Mouse (Mus musculus): ENCODE data around the gene Crim1. TPM values are rescaled to one million over a fixed set of nuclear protein-coding genes. Genes with fewer than 3 reads are reported as not detected.

Gene Crim1
- polyA plus RNA-seq, 1 experiment from 2014 or later: 18.7 TPM

DNA sequence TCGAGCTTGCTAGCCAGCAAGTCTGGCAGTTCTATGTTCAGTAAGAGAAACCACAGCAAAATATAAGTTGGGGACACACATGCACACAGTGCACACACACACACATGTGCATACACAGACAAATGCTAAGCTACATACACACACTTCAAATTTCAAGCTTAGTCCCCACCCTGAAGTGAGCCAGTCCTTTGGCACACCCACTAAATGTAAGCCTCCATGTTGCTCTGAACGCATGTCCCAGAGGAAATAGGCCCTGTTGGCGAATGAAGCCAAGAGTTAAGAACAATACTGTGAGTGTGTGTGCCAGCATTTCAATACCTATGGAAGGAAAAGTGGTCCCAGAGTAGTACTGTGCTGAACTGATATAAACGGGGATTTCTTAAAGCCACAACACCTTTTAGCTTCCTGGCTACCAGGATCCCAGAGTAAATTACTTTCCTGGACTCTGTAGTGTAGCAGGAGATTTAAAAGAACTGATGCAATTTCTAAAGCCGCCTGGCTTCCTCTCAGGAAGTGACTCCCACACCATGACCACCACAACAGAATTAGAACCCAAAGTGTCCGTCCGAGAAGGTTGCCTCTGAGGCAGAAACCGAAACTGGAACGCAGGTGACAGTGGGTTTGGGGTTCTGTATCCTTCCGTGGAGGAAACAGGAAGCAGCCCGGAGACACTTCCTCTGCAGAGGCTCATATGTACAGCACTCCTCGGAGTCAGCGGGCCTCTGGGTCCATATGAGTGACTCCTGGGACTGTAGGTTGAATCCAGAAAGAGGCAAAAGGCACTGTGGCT lies 162.1 kb downstream of the Crim1 start:
- Histone ChIP-seq H3K36me3 (replicated peaks; ENCODE audit: control insufficient read depth, insufficient read depth) (no peaks in the 10 kb centered on the region; the same call in 1 of the 2 replicates), H3K9me3 (ENCODE audit: control insufficient read depth, low read length) (no peaks in the 10 kb centered on the region), H3K4me3 (replicated peaks; ENCODE audit: low read length) (no peak overlapping the region), H3K27ac (no peak overlapping the region), H3K4me2 (replicated peaks) (no peak overlapping the region), H3K27me3 (ENCODE audit: control insufficient read depth, insufficient read depth, low read length) (no peaks in the 10 kb centered on the region), H3K4me1 (replicated peaks; ENCODE audit: control insufficient read depth, insufficient read depth, low read length) (peaks cover 7% of the 10 kb centered on the region; the same call in 1 of the 2 replicates), H3K9ac (no peak overlapping the region)
- DNase-seq (ENCODE audit: low spot score) (no peak), ATAC-seq (ENCODE audit: low FRiP score) (no peak)
- WGBS: 89% methylated on average over 13 of the region's 13 CpGs

GRCm38 (mm10) chr17:78364555-78365302 lies 164.7 kb downstream of the Crim1 start:
- DNase-seq (ENCODE audit: low spot score): no peak
- H3K36me3 ChIP-seq (replicated peaks; ENCODE audit: control insufficient read depth, insufficient read depth): peaks cover 18% of the 10 kb centered on the region
- no peaks in the 10 kb centered on the region for H3K4me1 ChIP-seq (replicated peaks; ENCODE audit: control insufficient read depth, insufficient read depth, low read length)
- no peaks in the 10 kb centered on the region for H3K9me3 ChIP-seq (ENCODE audit: control insufficient read depth, low read length)
- no peak for ATAC-seq (ENCODE audit: low FRiP score)
- no peak overlapping the region for H3K9ac ChIP-seq
- no peak overlapping the region for H3K27ac ChIP-seq
- H3K4me3 ChIP-seq (replicated peaks; ENCODE audit: low read length): no peak overlapping the region
- no peak overlapping the region for H3K4me2 ChIP-seq (replicated peaks)
- no peaks in the 10 kb centered on the region for H3K27me3 ChIP-seq (ENCODE audit: control insufficient read depth, insufficient read depth, low read length)
- WGBS: 88% methylated on average over 23 of the region's 23 CpGs

DNA sequence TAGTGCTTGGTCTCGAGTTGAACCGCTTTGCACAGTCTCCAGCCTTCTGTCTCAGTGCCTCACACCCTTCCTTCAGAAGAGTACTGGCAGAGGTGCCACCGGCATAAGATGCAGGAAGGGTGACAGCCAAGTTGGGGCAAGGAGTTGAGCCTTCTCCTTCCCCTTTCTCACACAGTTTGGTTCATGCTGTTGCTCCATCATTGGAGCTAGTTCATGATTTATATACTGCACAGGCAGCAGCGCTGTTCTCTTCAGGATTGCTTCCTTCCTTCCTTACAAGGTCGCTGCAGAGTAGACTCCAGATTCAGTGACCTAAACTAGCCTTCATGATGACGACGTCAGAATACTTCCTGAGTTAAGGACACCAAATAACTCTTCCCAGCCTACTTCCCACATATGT lies 166.0 kb downstream of the Crim1 start:
- DNase-seq (ENCODE audit: low spot score): no peak
- Histone ChIP-seq H3K4me2 (replicated peaks) (no peak overlapping the region), H3K36me3 (replicated peaks; ENCODE audit: control insufficient read depth, insufficient read depth) (peaks cover 27% of the 10 kb centered on the region), H3K9ac (no peak overlapping the region), H3K4me1 (replicated peaks; ENCODE audit: control insufficient read depth, insufficient read depth, low read length) (no peaks in the 10 kb centered on the region), H3K27ac (no peak overlapping the region), H3K27me3 (ENCODE audit: control insufficient read depth, insufficient read depth, low read length) (no peaks in the 10 kb centered on the region), H3K4me3 (replicated peaks; ENCODE audit: low read length) (no peak overlapping the region), H3K9me3 (ENCODE audit: control insufficient read depth, low read length) (no peaks in the 10 kb centered on the region)
- WGBS: 91% methylated on average over 7 of the region's 7 CpGs
- ATAC-seq (ENCODE audit: low FRiP score): no peak

- 84% methylated on average over 8 of the region's 8 CpGs for WGBS
- H3K27ac ChIP-seq: no peak overlapping the region
- ATAC-seq (ENCODE audit: low FRiP score): 0 out of 2 replicates have a peak, but pooled peaks have one; percentile 11
- no peaks in the 10 kb centered on the region for H3K4me1 ChIP-seq (replicated peaks; ENCODE audit: control insufficient read depth, insufficient read depth, low read length)
- H3K4me2 ChIP-seq (replicated peaks): no peak overlapping the region
- no peaks in the 10 kb centered on the region for H3K27me3 ChIP-seq (ENCODE audit: control insufficient read depth, insufficient read depth, low read length)
- peaks cover 46% of the 10 kb centered on the region for H3K36me3 ChIP-seq (replicated peaks; ENCODE audit: control insufficient read depth, insufficient read depth)
- no peak overlapping the region for H3K4me3 ChIP-seq (replicated peaks; ENCODE audit: low read length)
- no peak for DNase-seq (ENCODE audit: low spot score)
- no peaks in the 10 kb centered on the region for H3K9me3 ChIP-seq (ENCODE audit: control insufficient read depth, low read length)
- no peak overlapping the region for H3K9ac ChIP-seq
Observed at GRCm38 (mm10) chr17:78368481-78368880, 168.4 kb downstream of the Crim1 start.

- Histone ChIP-seq H3K4me2 (replicated peaks) (no peak overlapping the region), H3K9me3 (ENCODE audit: control insufficient read depth, low read length) (no peaks in the 10 kb centered on the region), H3K4me1 (replicated peaks; ENCODE audit: control insufficient read depth, insufficient read depth, low read length) (no peaks in the 10 kb centered on the region), H3K36me3 (replicated peaks; ENCODE audit: control insufficient read depth, insufficient read depth) (peaks cover 57% of the 10 kb centered on the region), H3K27ac (no peak overlapping the region), H3K27me3 (ENCODE audit: control insufficient read depth, insufficient read depth, low read length) (no peaks in the 10 kb centered on the region), H3K9ac (no peak overlapping the region), H3K4me3 (replicated peaks; ENCODE audit: low read length) (no peak overlapping the region)
- no peak for DNase-seq (ENCODE audit: low spot score)
- no peak for ATAC-seq (ENCODE audit: low FRiP score)
- WGBS: 97% methylated on average over 1 of the region's 1 CpGs
Observed at GRCm38 (mm10) chr17:78370445-78370844, 170.4 kb downstream of the Crim1 start.

- DNase-seq (ENCODE audit: low spot score) (no peak), ATAC-seq (ENCODE audit: low FRiP score) (no peak)
- H3K4me3 ChIP-seq (replicated peaks; ENCODE audit: low read length): no peak overlapping the region
- no peaks in the 10 kb centered on the region for H3K9me3 ChIP-seq (ENCODE audit: control insufficient read depth, low read length)
- H3K9ac ChIP-seq: no peak overlapping the region
- H3K4me2 ChIP-seq (replicated peaks): no peak overlapping the region
- WGBS: 91% methylated on average over 6 of the region's 6 CpGs
- peaks cover 58% of the 10 kb centered on the region for H3K36me3 ChIP-seq (replicated peaks; ENCODE audit: control insufficient read depth, insufficient read depth)
- no peaks in the 10 kb centered on the region for H3K4me1 ChIP-seq (replicated peaks; ENCODE audit: control insufficient read depth, insufficient read depth, low read length)
- H3K27me3 ChIP-seq (ENCODE audit: control insufficient read depth, insufficient read depth, low read length): no peaks in the 10 kb centered on the region
- no peak overlapping the region for H3K27ac ChIP-seq
Observed at GRCm38 (mm10) chr17:78373174-78373573, 173.1 kb downstream of the Crim1 start.

DNA sequence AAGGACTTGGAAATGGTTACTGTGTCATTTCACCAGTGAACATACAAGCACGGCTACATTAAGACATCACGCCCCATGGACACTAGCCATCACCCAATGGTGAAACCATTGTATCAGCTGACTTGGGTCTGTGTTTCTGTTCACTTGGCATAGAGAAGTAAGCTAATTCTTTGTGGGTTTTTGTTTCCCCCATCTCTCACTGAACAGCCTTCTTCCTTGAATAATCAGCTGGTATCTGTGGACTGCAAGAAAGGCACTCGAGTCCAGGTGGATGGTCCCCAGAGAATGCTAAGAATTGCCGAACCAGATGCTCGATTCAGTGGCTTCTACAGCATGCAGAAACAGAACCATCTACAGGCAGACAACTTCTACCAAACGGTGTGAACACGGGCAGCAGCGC lies 173.8 kb downstream of the Crim1 start:
- ATAC-seq (ENCODE audit: low FRiP score): no peak

GRCm38 (mm10) chr17:78374756-78375155 lies 174.7 kb downstream of the Crim1 start:
- 35% methylated on average over 10 of the region's 10 CpGs for WGBS
- ATAC-seq (ENCODE audit: low FRiP score) (no peak), DNase-seq (ENCODE audit: low spot score) (no peak)
- no peaks in the 10 kb centered on the region for H3K9me3 ChIP-seq (ENCODE audit: control insufficient read depth, low read length)
- H3K4me2 ChIP-seq (replicated peaks): no peak overlapping the region
- H3K4me1 ChIP-seq (replicated peaks; ENCODE audit: control insufficient read depth, insufficient read depth, low read length): no peaks in the 10 kb centered on the region
- no peak overlapping the region for H3K4me3 ChIP-seq (replicated peaks; ENCODE audit: low read length)
- H3K9ac ChIP-seq: no peak overlapping the region
- peaks cover 55% of the 10 kb centered on the region for H3K36me3 ChIP-seq (replicated peaks; ENCODE audit: control insufficient read depth, insufficient read depth)
- no peak overlapping the region for H3K27ac ChIP-seq
- no peaks in the 10 kb centered on the region for H3K27me3 ChIP-seq (ENCODE audit: control insufficient read depth, insufficient read depth, low read length)

More for the DNA sequence above, 173.8 kb downstream of the Crim1 start:
- Histone ChIP-seq H3K36me3 (replicated peaks; ENCODE audit: control insufficient read depth, insufficient read depth) (peaks cover 62% of the 10 kb centered on the region), H3K4me3 (replicated peaks; ENCODE audit: low read length) (no peak overlapping the region), H3K4me2 (replicated peaks) (no peak overlapping the region), H3K27me3 (ENCODE audit: control insufficient read depth, insufficient read depth, low read length) (no peaks in the 10 kb centered on the region), H3K27ac (no peak overlapping the region), H3K9ac (no peak overlapping the region), H3K9me3 (ENCODE audit: control insufficient read depth, low read length) (no peaks in the 10 kb centered on the region), H3K4me1 (replicated peaks; ENCODE audit: control insufficient read depth, insufficient read depth, low read length) (no peaks in the 10 kb centered on the region)
- DNase-seq (ENCODE audit: low spot score): no peak
- WGBS: 89% methylated on average over 8 of the region's 8 CpGs

- no peaks in the 10 kb centered on the region for H3K27me3 ChIP-seq (ENCODE audit: control insufficient read depth, insufficient read depth, low read length)
- no peak overlapping the region for H3K27ac ChIP-seq
- H3K9me3 ChIP-seq (ENCODE audit: control insufficient read depth, low read length): no peaks in the 10 kb centered on the region
- H3K4me3 ChIP-seq (replicated peaks; ENCODE audit: low read length): no peak overlapping the region
- H3K4me2 ChIP-seq (replicated peaks): no peak overlapping the region
- no peak overlapping the region for H3K9ac ChIP-seq
- DNase-seq (ENCODE audit: low spot score): no peak
- no peak for ATAC-seq (ENCODE audit: low FRiP score)
- no peaks in the 10 kb centered on the region for H3K4me1 ChIP-seq (replicated peaks; ENCODE audit: control insufficient read depth, insufficient read depth, low read length)
- peaks cover 46% of the 10 kb centered on the region for H3K36me3 ChIP-seq (replicated peaks; ENCODE audit: control insufficient read depth, insufficient read depth)
- 71% methylated on average over 8 of the region's 8 CpGs for WGBS
Observed at GRCm38 (mm10) chr17:78376587-78376986, 176.5 kb downstream of the Crim1 start.

Data from hindbrain, embryonic 14.5 days (tissue).